Mouse (Mus musculus) thymus, adult 2 months (tissue): ENCODE measurements around the gene Nrcam. TPM values are rescaled to one million over a fixed set of nuclear protein-coding genes. Genes with fewer than 3 reads are reported as not detected.

ENCODE experiments used
- DNase-seq: peaks from one replicate; pipeline ENCODE4 v3.0.0; 2021
- H3K27ac ChIP-seq: fragments of 200-500 bp; 2 replicates; pipeline ENCODE4 v1.5.1; 2012; ENCODE audit warnings: low read length, control low read depth; ENCODE audit not compliant: control insufficient read depth, insufficient read depth
- H3K27me3 ChIP-seq: fragments of 200-500 bp; 2 replicates; pipeline ENCODE4 v1.6.1; 2012; ENCODE audit warnings: mild to moderate bottlenecking, low read length, moderate library complexity, mixed read lengths; ENCODE audit not compliant: control insufficient read depth, insufficient read depth
- H3K36me3 ChIP-seq: fragments of 200-500 bp; 2 replicates; pipeline ENCODE4 v1.6.1; 2012; ENCODE audit warnings: mild to moderate bottlenecking, low read length, moderate library complexity; ENCODE audit not compliant: control insufficient read depth, insufficient read depth
- H3K4me1 ChIP-seq: fragments of 200-500 bp; replicated peaks from 2 replicates; pipeline ENCODE4 v1.6.1; 2012; ENCODE audit warnings: low read length; ENCODE audit not compliant: control insufficient read depth, insufficient read depth
- H3K4me3 ChIP-seq: fragments of 200-500 bp; 2 replicates; pipeline ENCODE4 v1.5.1; 2012; ENCODE audit warnings: mild to moderate bottlenecking, low read length, control low read depth, moderate library complexity; ENCODE audit not compliant: control insufficient read depth, insufficient read depth
- CTCF ChIP-seq: fragments of 200-500 bp; IDR thresholded peaks from 2 replicates; pipeline ENCODE4 v1.5.1; 2012; ENCODE audit warnings: mild to moderate bottlenecking, control low read depth, low read length, moderate library complexity, borderline replicate concordance; ENCODE audit not compliant: control insufficient read depth, poor library complexity, insufficient read depth; ENCODE audit errors: extremely low read depth
- POLR2A ChIP-seq: fragments of 200-500 bp; IDR thresholded peaks from 2 replicates; pipeline ENCODE4 v1.6.1; 2012; ENCODE audit warnings: mild to moderate bottlenecking, low read length, control low read depth, moderate library complexity; ENCODE audit not compliant: control insufficient read depth, poor library complexity, insufficient read depth; ENCODE audit errors: extremely low read depth
- WGBS: fragments of 180-500 bp; shearing (Covaris S2); methylation state at CpG from one replicate; pipeline ENCODE4 v1.1.7; 2018; 5-methylcytosine and 5-hydroxymethylcytosine counted together
- polyA plus RNA-seq: library from polyadenylated mRNA; depleted of rRNA; stranded (reverse); fragments of >200 nt; gene quantifications from 2 replicates; pipeline ENCODE4 v1.2.3, GENCODE M21; 2012

The Nrcam gene
- polyA plus RNA-seq, 1 experiment, result 0.97 TPM

DNA sequence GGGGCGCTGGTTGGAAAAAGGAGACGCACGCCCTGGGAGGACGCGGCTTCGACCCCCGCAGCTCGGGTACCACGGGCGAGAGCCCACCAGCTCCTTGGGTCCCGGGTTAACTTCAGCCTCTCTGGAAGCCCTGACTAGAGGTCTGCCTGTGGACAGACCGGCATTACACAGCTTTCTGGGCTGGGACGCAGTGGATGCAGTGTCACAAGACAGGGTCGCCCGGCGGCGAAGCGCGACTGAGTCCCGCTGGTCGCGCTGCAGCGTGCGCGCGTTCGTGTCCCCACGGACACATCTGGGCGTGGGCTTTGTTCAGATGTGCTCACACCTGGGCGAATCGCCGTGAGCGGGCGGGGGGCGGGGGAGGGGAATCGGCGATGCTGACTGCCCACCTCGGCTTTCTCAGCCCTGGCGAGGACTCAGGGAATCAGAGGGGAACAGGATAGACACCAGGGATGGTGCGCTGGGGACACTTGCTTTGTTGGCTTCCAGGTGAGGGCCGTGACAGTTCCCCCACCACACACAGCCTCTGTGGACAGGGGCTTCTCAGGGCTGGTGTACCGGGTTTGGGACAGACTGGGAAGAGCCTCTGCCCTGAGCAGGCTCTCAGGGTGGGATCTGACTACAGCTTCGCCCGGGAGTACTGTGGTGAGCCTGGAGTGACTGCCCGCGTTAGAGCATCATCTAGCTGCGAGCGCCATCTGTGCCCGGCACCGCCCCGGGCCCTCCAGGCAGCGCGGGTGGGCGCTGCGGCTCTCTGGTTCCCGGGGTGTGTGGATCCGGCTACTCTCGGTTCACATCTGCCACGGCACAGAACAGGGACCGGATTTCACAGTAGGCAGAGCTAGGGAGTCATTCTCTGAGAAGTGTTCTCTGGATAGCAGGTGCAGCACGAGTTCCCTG lies 881 bp downstream of the Nrcam start:
- H3K27ac ChIP-seq, result no peak overlapping the region
- no peaks in the 10 kb centered on the region for H3K4me1 ChIP-seq
- DNase-seq, result no peak
- peak overlapping the region; percentile 44 for H3K4me3 ChIP-seq
- TF ChIP-seq POLR2A (no peak), CTCF (no peak)
- H3K27me3 ChIP-seq, result peaks cover 10% of the 10 kb centered on the region
- H3K36me3 ChIP-seq, result no peaks in the 10 kb centered on the region
- 2% methylated on average over 61 of the region's 61 CpGs for WGBS

DNA sequence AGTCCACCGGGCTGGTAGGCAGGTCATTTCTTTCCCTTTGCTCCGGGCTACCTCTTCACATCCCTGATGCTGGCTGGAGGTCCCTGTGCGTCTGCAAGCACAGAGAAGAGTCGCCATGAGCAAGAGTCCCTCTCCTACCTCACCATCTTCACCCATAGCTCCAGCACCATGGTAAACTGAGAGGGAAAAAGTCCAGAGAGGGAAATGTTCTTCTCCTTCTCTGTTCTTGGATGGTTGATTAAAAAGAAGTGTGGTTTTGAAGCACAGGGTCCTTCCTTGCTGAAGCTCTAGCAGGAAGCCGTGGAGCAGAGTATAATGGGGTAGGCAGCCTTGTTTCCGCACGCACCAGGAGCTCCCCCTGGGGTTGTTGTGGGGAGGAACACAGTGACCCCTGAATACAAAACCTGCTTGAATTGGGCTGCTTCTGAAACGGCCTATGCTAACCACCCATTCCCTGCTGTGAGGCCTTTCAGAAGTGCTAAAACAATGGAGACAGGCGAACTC lies 1.6 kb downstream of the Nrcam start:
- peaks cover 10% of the 10 kb centered on the region for H3K27me3 ChIP-seq
- DNase-seq, result no peak
- 8% methylated on average over 9 of the region's 9 CpGs for WGBS
- no peak overlapping the region for H3K4me3 ChIP-seq
- no peak overlapping the region for H3K27ac ChIP-seq
- no peak for TF ChIP-seq POLR2A
- TF ChIP-seq CTCF, result no peak
- no peaks in the 10 kb centered on the region for H3K4me1 ChIP-seq
- H3K36me3 ChIP-seq, result no peaks in the 10 kb centered on the region

DNA sequence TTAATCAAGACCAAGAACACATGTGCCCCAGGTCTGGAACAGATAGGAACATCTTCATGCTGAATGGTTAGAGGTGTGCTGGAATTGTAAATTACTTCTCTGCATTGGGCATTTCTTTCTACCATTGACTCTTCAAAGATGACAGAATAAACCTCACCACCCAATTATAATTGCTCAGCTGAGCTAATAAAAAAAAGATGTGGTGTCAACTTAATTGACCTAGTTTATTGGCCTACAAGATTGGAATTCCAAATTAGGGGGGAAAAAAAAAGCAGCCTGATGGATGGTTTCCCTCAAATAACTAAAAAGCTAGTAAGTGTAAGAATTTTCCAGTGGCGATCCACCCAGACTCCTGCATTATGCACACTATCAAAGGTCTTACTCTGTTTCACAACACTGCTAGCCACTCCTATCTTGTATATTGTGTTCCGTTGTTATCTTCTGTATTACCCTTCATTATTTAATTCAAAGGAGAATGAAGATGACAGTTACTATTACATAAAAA lies 8.5 kb downstream of the Nrcam start:
- no peak for DNase-seq
- H3K4me1 ChIP-seq, result no peaks in the 10 kb centered on the region
- no peaks in the 10 kb centered on the region for H3K36me3 ChIP-seq
- no peak for TF ChIP-seq POLR2A
- TF ChIP-seq CTCF, result no peak
- H3K27me3 ChIP-seq, result no peaks in the 10 kb centered on the region
- WGBS, result 98% methylated on average over 2 of the region's 2 CpGs
- no peak overlapping the region for H3K27ac ChIP-seq
- no peak overlapping the region for H3K4me3 ChIP-seq

DNA sequence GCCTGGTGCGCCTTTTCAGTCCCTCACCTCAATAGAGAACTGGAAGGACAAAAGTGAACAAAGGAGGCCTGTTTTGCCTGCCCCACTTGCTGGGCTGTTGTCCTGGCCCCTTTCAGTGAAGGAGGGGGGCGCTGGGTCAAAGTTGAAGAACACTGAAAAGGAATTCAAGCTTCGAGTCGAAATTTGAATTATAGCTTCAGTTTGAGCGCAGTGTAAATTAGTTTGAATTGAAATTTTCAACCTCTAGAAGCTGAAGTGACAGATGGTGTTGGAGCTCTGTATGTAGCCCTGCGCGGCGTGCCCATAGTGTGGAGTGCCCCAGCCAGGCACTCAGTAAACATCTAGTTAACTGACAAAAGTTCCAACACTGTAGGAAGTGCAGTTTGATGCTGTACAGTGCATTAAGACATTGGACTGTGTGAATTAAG lies 9.5 kb downstream of the Nrcam start:
- TF ChIP-seq POLR2A, result no peak
- no peak for TF ChIP-seq CTCF
- H3K36me3 ChIP-seq, result no peaks in the 10 kb centered on the region
- 86% methylated on average over 8 of the region's 8 CpGs for WGBS

DNA sequence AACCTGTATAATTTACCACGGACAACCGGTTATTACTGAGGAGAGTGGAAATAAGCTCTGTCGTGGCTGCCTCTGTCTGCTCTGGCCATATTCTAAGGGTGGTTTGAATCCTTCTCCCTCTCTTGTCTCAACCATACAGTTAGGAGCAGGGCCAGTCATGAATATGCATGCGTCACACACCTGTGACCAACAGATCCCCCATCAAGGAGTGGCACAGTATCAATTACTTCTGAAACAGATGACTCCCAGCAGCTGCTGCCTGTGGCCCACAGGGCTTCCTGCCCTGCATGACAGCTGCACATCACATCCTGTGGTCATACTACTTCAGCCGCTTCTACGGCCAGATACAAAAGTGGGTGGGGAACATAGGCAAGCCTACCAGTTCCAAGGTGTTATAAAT lies 15.4 kb downstream of the Nrcam start:
- no peak for TF ChIP-seq CTCF
- TF ChIP-seq POLR2A, result no peak
- Histone ChIP-seq H3K4me3 (no peak overlapping the region), H3K27ac (no peak overlapping the region), H3K27me3 (no peaks in the 10 kb centered on the region), H3K36me3 (no peaks in the 10 kb centered on the region), H3K4me1 (no peaks in the 10 kb centered on the region)
- DNase-seq, result no peak
- 74% methylated on average over 6 of the region's 6 CpGs for WGBS

More for the DNA sequence above, 9.5 kb downstream of the Nrcam start:
- Histone ChIP-seq H3K27me3 (no peaks in the 10 kb centered on the region), H3K4me1 (no peaks in the 10 kb centered on the region), H3K4me3 (no peak overlapping the region), H3K27ac (no peak overlapping the region)
- DNase-seq, result no peak

DNA sequence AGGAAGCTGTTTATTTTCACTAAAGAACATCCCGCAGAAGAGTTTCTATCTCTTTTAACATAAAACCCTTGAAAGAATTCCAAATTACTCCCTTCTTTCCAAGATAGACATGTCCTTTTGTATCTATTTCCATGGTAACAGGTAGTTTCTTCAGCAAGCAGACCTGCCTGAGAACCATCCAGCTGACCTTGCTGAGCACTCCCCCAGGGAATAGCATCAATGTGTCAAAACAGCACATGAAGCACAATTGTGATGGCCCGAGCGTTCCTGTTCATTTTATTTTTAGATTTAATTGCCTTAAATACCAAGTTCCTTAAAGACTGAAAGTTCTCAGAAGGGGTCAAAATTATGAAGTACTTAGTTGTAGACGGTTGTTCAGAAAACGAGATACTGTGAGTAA lies 16.6 kb downstream of the Nrcam start:
- Histone ChIP-seq H3K4me1 (no peaks in the 10 kb centered on the region), H3K27ac (no peak overlapping the region), H3K4me3 (no peak overlapping the region), H3K36me3 (no peaks in the 10 kb centered on the region), H3K27me3 (no peaks in the 10 kb centered on the region)
- WGBS, result 77% methylated on average over 5 of the region's 5 CpGs
- TF ChIP-seq CTCF (no peak), POLR2A (no peak)
- DNase-seq, result no peak

DNA sequence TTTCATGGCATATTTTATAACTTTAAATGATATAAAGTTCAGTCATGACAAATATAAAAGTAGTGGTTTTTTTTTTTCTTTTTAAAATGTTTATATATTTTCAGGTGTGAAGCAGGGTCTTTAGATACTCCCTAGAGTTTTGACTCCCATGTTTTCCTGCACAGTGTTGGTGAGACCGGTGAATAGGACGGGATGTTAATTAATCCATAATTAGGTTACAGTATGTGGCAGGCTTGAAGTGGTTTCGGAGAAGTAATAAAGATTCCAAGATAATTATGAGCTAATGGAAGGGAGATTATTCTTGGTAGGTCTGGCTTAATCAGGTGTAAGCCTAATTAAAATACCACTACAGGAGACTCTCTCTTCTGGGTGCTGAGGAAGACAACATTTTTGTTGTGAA lies 17.5 kb downstream of the Nrcam start:
- 97% methylated on average over 3 of the region's 3 CpGs for WGBS

More for the DNA sequence above, 17.5 kb downstream of the Nrcam start:
- no peak for TF ChIP-seq POLR2A
- TF ChIP-seq CTCF, result no peak
- Histone ChIP-seq H3K4me3 (no peak overlapping the region), H3K36me3 (no peaks in the 10 kb centered on the region), H3K27ac (no peak overlapping the region), H3K4me1 (no peaks in the 10 kb centered on the region), H3K27me3 (no peaks in the 10 kb centered on the region)
- no peak for DNase-seq
